14 mouse cellular contexts compared by ENCODE assay signal in the genomic region with DNA sequence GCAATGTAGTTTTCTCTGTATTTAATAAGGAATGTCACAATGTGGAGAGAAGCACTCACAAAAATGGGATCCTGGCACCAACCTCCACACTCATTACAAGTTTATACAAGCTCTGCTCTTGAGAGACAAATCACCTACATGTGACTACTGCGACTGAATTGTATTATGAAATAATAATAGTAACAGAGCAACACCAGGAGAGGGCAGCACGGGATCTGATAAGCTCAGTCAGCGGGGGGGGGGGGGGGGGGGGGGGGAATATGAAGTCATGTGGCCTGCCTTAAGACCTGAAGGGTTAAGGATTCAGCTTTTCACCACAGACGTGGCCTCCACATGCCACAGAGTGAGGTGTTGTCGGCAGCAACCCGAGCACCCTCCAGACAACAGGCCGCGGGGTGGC.
DNase-seq lines count a peak whose midpoint lies in the region; ATAC-seq and TF ChIP-seq lines count a peak whose summit lies in the region.
"Had no signal": no experiment of that assay in that cellular context is flagged by ENCODE, and none has a peak within 500 bp of the region (broad histone marks: within the 10 kb centered on the region; RNA-seq: fewer than 3 reads in every experiment).

No protein-coding gene starts in this region.

- WGBS in heart, postnatal 0 days = 58% methylated on average over 7 of the region's 8 CpGs
- WGBS in heart, embryonic 12.5 days = 63% methylated on average over 8 of the region's 8 CpGs
- WGBS in midbrain, embryonic 11.5 days = 83% methylated on average over 7 of the region's 8 CpGs
- WGBS in midbrain, embryonic 15.5 days = 73% methylated on average over 8 of the region's 8 CpGs
- WGBS in neural tube, embryonic 15.5 days = 86% methylated on average over 7 of the region's 8 CpGs

- TF ChIP-seq CTCF in heart, postnatal 0 days (IDR thresholded peaks at IDR 0.05; ENCODE audit: low read depth) = peak; percentile 23; the same call in 1 of the 2 replicates

- TF ChIP-seq EP300 in heart, postnatal 0 days (IDR thresholded peaks at IDR 0.05; ENCODE audit: low read depth) = no peak

- H3K36me3 ChIP-seq in heart, postnatal 0 days (replicated peaks; ENCODE audit: control insufficient read depth, insufficient read depth, low read length) = no peaks in the 10 kb centered on the region
- peaks cover 4% of the 10 kb centered on the region; the same call in 1 of the 2 replicates for H3K36me3 ChIP-seq in heart, embryonic 12.5 days
- no peaks in the 10 kb centered on the region for H3K36me3 ChIP-seq in midbrain, embryonic 11.5 days (ENCODE audit: control insufficient read depth, insufficient read depth, low read length)
- H3K36me3 ChIP-seq in midbrain, embryonic 15.5 days (replicated peaks) = no peaks in the 10 kb centered on the region
- H3K36me3 ChIP-seq in neural tube, embryonic 15.5 days = no peaks in the 10 kb centered on the region
- H3K36me3 ChIP-seq: embryonic facial prominence, embryonic 15.5 days; limb, embryonic 15.5 days had no signal

- H3K9ac ChIP-seq in heart, postnatal 0 days (replicated peaks; ENCODE audit: low read depth, low read length) = no peak overlapping the region
- H3K9ac ChIP-seq in heart, embryonic 12.5 days = no peak overlapping the region
- no peak overlapping the region for H3K9ac ChIP-seq in midbrain, embryonic 11.5 days (ENCODE audit: low read length)
- H3K9ac ChIP-seq in midbrain, embryonic 15.5 days = no peak overlapping the region
- H3K9ac ChIP-seq in neural tube, embryonic 15.5 days (replicated peaks) = no peak overlapping the region
- H3K9ac ChIP-seq: embryonic facial prominence, embryonic 15.5 days; limb, embryonic 15.5 days had no signal

- no peak overlapping the region for H3K27ac ChIP-seq in heart, postnatal 0 days (ENCODE audit: low read depth)
- H3K27ac ChIP-seq in heart, embryonic 12.5 days (ENCODE audit: poor library complexity, severe bottlenecking) = no peak overlapping the region
- H3K27ac ChIP-seq in midbrain, embryonic 11.5 days (ENCODE audit: low read depth, low read length) = no peak overlapping the region
- H3K27ac ChIP-seq in midbrain, embryonic 15.5 days = no peak overlapping the region
- H3K27ac ChIP-seq in neural tube, embryonic 15.5 days (replicated peaks) = no peak overlapping the region
- H3K27ac ChIP-seq: embryonic facial prominence, embryonic 15.5 days; hindbrain, embryonic 10.5 days; limb, embryonic 15.5 days had no signal

- no peaks in the 10 kb centered on the region for H3K27me3 ChIP-seq in heart, postnatal 0 days (ENCODE audit: control insufficient read depth, insufficient read depth, low read length)
- H3K27me3 ChIP-seq in heart, embryonic 12.5 days (replicated peaks) = no peaks in the 10 kb centered on the region
- no peaks in the 10 kb centered on the region for H3K27me3 ChIP-seq in midbrain, embryonic 11.5 days (ENCODE audit: control insufficient read depth, insufficient read depth, low read length)
- H3K27me3 ChIP-seq in midbrain, embryonic 15.5 days (replicated peaks) = no peaks in the 10 kb centered on the region
- no peaks in the 10 kb centered on the region for H3K27me3 ChIP-seq in neural tube, embryonic 15.5 days (replicated peaks)
- H3K27me3 ChIP-seq: embryonic facial prominence, embryonic 15.5 days; limb, embryonic 15.5 days had no signal

- peak; percentile 35 for DNase-seq in heart, postnatal 0 days (ENCODE audit: low spot score)
- peak; percentile 81 for DNase-seq in midbrain, embryonic 11.5 days (ENCODE audit: low spot score, missing footprints)
- peak; percentile 37 for DNase-seq in ZHBTc4 (ENCODE audit: low read depth, low spot score)
- DNase-seq in lung, postnatal 36 days = peak; percentile 54
- DNase-seq: cerebellum, adult 2 months; right cerebral cortex, postnatal 25 days; thymus, postnatal 25 days had no signal

- H3K4me3 ChIP-seq in heart, postnatal 0 days (ENCODE audit: low read depth, low read length) = no peak overlapping the region
- H3K4me3 ChIP-seq in heart, embryonic 12.5 days = no peak overlapping the region
- no peak overlapping the region for H3K4me3 ChIP-seq in midbrain, embryonic 11.5 days (ENCODE audit: low read depth, low read length)
- no peak overlapping the region for H3K4me3 ChIP-seq in midbrain, embryonic 15.5 days
- no peak overlapping the region for H3K4me3 ChIP-seq in neural tube, embryonic 15.5 days (replicated peaks)
- H3K4me3 ChIP-seq: embryonic facial prominence, embryonic 15.5 days; hindbrain, embryonic 10.5 days; limb, embryonic 15.5 days; myocyte had no signal

- H3K4me2 ChIP-seq in heart, postnatal 0 days (ENCODE audit: low read depth, low read length) = no peak overlapping the region
- no peak overlapping the region for H3K4me2 ChIP-seq in heart, embryonic 12.5 days
- no peak overlapping the region for H3K4me2 ChIP-seq in midbrain, embryonic 11.5 days
- no peak overlapping the region for H3K4me2 ChIP-seq in midbrain, embryonic 15.5 days
- H3K4me2 ChIP-seq in neural tube, embryonic 15.5 days = no peak overlapping the region
- H3K4me2 ChIP-seq: embryonic facial prominence, embryonic 15.5 days; limb, embryonic 15.5 days had no signal

- no peaks in the 10 kb centered on the region for H3K4me1 ChIP-seq in heart, postnatal 0 days (ENCODE audit: control insufficient read depth, insufficient read depth)
- peaks cover 5% of the 10 kb centered on the region for H3K4me1 ChIP-seq in heart, embryonic 12.5 days (replicated peaks)
- peaks cover 5% of the 10 kb centered on the region; the same call in 1 of the 2 replicates for H3K4me1 ChIP-seq in midbrain, embryonic 11.5 days (ENCODE audit: control insufficient read depth, insufficient read depth, low read length)
- H3K4me1 ChIP-seq in midbrain, embryonic 15.5 days = peaks cover 12% of the 10 kb centered on the region
- peaks cover 7% of the 10 kb centered on the region for H3K4me1 ChIP-seq in neural tube, embryonic 15.5 days

- H3K9me3 ChIP-seq in heart, postnatal 0 days (replicated peaks; ENCODE audit: control insufficient read depth, low read length) = no peaks in the 10 kb centered on the region
- no peaks in the 10 kb centered on the region for H3K9me3 ChIP-seq in heart, embryonic 12.5 days (replicated peaks)
- H3K9me3 ChIP-seq in midbrain, embryonic 11.5 days (ENCODE audit: control insufficient read depth, low read length) = no peaks in the 10 kb centered on the region
- no peaks in the 10 kb centered on the region for H3K9me3 ChIP-seq in midbrain, embryonic 15.5 days
- no peaks in the 10 kb centered on the region for H3K9me3 ChIP-seq in neural tube, embryonic 15.5 days (replicated peaks)
- H3K9me3 ChIP-seq: embryonic facial prominence, embryonic 15.5 days; hindbrain, embryonic 10.5 days; limb, embryonic 15.5 days had no signal

- ATAC-seq in heart, postnatal 0 days (ENCODE audit: insufficient read depth, low read depth) = no peak
- no peak for ATAC-seq in heart, embryonic 12.5 days (ENCODE audit: insufficient number of reproducible peaks, low FRiP score)
- no peak for ATAC-seq in midbrain, embryonic 11.5 days (ENCODE audit: low FRiP score)
- no peak for ATAC-seq in midbrain, embryonic 15.5 days (replicated peaks)
- ATAC-seq in neural tube, embryonic 15.5 days (ENCODE audit: low FRiP score) = no peak
